Mouse (Mus musculus) ZHBTc4 (cell line): Measurements from ENCODE around the gene Rgl3.
A peak's percentile ranks its signal among the peaks of the same experiment; 100 is the strongest.

Source experiments
- DNase-seq: peaks from one replicate; pipeline ENCODE4 v3.0.0-alpha.2; 2011; ENCODE audit warnings: low read depth, low spot score

The Rgl3 gene

DNA sequence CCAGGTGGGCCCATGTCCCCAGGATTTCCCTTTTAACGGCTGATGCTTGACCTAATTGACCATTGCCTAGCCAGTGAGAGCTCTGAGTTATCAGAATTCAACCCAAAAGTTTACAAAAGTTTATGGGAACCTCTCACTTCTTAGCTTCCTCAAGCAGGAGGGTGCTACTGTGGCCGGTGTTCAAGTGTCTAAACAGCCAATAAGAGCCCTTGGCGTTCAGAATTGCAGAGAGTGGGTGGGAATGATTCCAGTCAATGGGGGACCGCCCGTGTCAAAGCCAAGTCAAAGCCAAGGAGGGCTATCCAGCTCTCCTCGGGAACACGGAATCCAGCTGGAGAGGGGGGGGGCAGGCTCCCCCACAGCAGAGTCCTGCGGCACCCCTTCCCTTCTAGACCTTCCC lies 41.1 kb downstream of the Rgl3 start:
- DNase-seq: no peak

DNA sequence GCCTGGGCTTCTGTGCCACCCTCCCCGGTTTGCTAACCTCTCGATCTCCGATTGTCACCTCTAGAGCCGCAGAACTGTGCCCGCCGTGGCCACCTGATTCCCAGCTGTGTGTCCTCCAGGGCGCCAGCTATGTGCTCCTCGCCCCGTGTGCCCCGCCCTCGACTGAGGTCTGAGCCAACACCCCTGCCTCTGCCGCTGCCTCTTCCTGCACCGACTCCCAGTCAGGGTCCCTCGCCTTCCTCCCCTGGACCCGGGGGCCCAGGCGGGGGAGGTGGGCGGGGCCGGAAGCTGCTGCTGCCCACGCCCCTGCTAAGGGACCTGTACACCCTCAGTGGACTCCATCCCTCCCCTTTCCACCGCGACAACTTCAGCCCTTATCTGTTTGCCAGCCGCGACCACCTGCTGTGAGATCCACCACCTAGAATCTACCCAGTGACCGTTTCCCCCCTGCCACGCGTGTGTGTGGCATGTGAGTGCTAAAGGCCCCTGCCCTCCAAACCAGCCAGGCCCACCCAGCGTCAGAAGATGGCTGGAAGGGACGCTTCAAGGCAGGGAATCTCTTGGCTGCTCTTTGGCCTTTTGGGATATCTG lies 41.6 kb downstream of the Rgl3 start:
- no peak for DNase-seq

DNA sequence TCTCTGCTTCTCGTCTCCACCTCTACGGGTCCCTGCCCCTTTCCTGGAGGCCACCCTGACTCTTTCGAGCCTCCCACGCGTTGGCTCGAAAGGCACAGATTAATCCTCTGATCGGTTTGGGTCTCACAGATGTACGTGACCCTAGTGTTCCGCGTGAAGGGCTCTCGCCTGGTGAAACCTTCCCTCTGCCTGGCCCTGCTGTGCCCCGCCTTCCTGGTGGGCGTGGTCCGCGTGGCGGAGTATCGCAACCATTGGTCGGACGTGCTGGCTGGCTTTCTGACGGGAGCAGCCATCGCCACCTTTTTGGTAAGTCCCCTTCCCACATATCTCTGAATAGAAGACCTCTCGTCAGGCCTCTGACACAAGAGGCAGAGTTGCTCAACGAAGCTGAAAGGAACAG lies 45.0 kb downstream of the Rgl3 start:
- peak; percentile 85 for DNase-seq

DNA sequence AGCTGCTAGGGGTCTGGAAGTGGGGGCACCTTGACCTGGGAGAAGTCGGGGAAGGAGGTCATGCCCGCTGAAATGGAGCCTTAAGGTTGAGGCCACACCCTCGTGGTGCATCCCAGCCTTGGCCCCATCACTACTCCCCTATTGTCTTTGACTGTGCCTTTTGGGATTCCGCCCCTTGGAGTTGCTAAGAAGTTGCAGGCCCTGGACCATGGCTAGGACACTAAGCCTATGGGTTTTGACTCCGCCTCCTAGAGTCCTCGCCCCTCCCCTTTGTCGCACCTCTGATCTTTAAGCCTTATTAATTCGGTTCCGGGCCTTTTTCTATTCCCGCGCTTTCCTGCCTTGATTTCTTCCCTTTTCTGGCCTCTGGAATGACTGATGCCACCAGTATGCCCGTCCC lies 45.6 kb downstream of the Rgl3 start:
- peak; percentile 72 for DNase-seq

DNA sequence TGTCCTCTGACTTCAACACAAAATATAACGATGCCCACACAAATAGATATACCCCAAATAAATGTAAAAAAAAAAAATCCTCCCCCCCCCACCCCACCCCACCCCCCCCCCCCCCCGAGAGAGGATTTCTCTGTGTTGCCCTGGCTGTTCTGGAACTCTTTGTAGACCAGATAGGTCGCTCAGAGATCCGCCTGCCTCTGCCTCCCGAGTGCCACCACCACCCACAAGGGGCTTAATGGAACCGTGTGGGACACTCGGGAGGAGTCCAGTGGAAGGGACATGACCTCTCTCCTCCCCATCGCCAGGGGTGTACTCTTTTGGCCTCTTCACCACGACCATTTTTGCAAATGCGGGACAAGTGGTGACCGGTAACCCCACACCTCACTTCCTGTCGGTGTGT lies 46.2 kb downstream of the Rgl3 start:
- no peak for DNase-seq

DNA sequence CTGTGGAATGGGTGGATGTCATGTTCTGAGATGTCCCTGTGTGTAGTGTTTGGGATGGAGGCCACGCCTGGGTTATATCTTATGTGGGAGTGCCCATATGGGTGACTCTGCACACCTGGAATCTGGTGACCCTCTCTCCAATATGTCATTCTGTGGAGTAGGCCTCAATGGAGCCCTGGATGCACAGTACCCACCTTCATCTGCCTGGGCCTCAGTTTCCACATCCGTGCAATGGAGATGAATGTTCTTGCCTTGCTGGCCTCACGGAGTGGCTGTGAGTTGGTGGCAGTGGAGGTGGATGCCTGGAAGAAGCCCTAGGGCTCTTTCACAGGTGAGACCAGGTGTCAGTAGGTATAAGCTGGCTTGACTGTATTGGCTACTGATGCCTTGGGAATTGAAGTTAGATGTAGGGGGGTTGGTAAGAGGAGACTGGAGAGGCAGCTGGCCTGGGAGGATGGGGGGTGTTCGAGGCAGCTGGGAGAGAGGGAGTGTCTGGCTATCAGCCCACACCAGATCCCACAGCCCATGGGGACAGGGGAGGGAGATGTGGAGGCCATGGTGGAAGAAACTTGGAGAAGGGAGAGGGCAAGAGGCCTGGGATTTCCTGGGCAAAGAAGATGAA lies 50.9 kb downstream of the Rgl3 start:
- DNase-seq: no peak

DNA sequence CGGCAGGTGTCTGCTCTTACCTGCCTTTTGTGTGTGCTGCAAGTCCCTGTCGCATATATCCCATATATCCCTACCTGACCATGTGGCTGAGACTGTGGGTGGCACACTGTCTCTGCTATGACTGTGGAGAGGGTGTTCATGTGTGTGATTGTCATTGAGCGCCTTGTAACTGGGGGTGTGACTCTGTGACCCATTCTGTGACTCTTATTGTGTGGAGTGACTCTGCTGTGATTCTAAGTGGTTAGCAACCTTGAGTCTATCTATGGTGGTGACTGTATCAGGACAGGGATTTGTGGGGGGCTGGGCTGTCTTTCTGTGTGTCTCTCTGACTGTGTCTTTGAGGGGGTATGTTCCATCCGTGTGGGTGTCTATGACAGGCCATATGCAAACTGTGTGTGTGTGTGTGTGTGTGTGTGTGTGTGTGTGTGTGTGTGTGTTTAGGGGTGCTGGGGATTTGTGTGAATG lies 51.5 kb downstream of the Rgl3 start:
- DNase-seq: no peak

DNA sequence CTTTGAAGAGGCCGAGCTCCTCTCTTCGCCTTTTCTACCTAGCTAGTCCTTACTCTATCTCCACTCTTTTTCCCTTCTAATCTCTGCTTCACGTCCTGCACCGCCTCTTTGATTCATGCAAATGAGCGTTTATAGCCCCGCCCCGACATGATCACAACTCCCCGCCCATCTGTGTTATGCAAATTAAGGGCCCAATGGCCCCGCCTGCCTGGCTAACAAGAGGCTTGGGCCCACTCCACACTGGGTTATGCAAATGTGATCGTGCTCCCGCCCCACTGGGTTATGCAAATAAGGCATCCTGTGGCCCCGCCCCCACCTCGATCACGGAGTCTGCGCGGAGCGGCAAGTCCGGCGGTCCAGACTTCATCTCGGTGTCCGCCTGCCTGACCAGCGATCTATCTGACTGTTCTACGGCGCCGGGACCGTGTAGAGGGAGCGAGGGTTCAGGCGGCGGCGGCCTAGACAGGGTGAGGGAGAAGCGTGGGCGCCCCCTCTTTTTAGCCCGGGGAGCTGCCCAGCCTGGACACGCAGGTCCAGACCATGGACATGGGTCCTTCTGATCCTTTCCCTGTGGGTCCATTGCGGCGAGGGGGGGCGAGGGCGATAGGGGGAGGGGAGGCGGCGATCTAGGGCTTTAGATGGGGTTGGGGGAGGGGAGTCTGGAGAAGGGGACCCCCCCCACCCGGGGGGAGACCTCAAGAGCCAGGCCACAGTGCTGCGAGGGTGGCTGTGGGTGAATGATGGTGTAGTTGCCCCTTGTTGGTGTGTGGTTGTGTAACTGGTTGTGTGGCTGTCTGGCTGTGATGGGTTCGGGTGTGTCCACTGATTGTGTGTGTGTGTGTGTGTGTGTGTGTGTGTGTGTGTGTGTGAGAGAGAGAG lies 52.3 kb downstream of the Rgl3 start, which contains the start of gene Plppr2:
Plppr2 (plus strand) TSS at position 342 of the 879 bp plus-strand sequence.
- peak; percentile 99 for DNase-seq

DNA sequence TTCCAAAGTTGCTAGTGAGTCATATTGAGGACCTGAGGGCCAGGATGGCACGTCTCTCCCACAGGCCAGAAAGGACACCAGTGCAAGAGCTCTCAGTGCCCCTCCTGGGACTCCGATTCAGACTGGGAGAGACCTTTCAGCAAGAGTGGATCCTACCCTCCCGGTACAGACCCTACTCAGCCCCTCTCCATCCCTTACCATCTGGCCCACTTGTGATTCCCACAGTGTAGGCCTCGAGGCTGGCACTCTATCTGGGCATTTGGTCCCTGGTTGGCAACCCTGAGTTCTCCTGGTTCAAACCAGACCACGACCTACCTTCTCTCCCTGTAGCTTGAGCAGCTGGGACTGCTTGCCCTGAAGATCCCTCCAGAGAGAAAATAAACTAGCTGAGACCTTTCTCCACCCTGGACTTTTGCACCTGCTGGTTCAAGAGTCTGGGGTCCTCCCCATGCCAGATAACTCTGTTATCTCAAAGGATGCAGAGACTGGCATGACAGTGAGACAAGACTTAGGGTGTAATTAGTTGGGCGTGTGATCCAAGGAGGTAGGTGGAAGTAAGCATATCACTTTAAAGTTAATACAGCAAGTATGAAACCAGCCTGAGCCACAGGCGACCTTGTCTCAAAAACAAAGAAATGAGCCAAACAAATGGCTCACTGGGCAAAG lies 53.6 kb downstream of the Rgl3 start:
- DNase-seq: no peak

DNA sequence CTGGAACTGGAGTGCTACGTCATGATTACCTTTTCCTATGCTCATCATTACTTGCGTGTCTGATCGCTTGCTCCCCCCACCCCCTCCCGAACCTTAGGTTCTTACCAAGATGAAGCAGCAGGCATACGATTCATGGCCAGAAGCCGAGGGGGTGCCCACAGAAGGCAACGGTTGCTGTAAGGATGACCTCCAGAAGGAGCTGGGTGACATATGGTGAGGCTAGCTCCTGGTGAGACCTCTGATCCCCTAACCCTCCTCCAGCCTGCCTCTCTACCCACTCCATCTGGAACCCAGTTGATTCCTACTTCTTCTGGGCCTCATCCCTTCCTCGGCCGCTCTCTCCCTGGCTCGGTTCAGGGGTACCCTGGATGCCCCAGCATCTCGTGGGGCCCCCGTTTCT lies 55.2 kb downstream of the Rgl3 start:
- DNase-seq: no peak

DNA sequence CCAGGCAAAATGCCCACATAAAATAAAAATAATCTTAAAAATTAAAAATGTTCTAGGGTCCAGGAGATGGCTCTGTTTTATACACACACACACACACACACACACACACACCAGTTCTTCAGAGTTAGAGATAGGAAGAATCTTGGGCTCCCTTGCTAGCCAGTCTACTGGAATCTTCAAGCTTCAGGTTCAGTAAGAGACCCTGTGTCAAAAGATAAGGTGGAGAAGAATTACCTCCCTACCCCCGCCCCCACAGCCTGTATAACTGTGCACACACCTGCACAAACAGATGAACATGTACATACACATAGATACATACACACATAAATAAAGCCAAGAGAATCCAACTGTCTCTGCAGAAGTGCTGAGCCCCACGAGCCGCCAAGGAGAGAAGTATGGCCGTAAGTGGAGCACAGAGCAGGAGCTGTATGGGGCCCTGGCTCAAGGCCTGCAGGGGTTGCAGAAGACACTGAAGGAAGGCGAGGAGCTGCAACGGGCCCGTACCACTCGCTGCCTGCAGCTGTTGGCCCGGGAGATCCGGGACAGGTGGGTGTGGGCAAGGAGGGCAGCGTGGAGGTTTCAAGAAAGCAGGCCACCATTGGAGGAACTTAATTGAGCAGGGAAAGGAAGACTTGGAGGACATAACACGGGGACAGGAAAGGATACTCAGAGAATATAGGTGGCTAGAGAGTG lies 56.7 kb downstream of the Rgl3 start:
- no peak for DNase-seq

DNA sequence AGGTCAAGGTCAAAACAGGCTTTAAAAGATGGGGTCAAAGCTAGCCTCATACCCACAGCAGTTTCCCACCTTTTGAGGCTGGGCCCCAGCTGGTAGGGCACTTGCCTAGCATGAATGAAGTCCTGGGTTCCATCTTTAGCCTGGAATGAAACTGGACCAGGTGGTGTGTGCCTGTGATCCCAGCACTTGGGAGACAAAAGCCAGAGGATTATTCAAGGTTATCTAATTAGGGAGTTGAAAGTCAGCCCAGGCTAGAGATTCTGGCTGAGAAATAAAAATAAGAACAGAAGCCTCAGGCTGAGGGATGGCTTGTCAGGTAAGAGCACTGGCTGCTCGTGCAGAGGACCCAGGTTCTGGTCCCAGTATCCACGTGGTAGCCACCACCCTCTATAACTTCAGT lies 57.2 kb downstream of the Rgl3 start:
- DNase-seq: no peak

DNA sequence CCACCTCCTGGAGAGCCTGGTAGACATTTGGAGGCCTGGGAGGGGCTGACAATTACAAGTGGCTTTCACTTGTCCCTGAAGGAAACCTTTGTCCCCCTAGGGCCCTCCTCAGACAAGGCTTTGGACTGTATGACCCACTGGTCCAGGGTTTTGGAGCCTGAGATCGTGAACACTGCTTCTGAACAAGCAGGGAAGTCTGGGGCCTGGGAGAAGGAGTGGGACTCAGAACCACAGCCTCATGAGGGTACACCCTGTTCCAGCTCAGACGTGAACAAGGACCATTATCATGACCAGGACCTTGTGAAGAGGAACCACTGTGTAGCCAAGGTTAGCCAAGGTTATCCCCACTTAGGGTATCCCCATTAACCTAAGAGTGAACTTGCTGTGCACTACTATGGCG lies 60.0 kb downstream of the Rgl3 start:
- no peak for DNase-seq

DNA sequence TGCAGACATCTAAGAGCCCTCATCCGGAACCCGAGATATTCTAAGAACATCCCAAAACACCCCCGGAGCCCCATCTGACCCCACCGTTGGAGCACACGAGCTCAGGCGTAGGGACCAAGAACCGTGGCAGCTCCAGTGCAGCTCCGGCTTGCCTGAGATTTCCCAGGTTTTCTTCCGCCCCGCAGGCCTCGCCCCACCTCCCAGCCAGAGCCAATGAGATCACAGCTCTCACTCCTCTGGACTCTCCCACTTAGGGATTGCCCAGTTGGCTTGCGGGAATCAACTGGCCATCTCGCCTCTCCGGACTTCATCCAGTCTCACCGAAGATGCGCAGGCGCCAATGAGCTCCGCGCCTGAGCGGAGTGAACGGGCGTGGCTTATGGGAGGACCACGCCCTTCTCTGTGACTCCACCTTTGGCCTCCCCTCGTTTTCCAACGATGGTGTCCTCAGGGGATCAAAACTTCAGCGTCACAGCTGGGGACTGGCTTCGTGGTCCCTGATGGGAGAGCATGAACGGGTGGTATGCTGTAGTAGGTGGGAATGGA lies 62.0 kb downstream of the Rgl3 start, which contains the start of the genes Ccdc159 and Tmem205:
Ccdc159 (plus strand) TSS at position 264 of the 546 bp plus-strand sequence.
Tmem205 (minus strand) TSS at position 349 of the 546 bp plus-strand sequence.
- DNase-seq: peak; percentile 99

DNA sequence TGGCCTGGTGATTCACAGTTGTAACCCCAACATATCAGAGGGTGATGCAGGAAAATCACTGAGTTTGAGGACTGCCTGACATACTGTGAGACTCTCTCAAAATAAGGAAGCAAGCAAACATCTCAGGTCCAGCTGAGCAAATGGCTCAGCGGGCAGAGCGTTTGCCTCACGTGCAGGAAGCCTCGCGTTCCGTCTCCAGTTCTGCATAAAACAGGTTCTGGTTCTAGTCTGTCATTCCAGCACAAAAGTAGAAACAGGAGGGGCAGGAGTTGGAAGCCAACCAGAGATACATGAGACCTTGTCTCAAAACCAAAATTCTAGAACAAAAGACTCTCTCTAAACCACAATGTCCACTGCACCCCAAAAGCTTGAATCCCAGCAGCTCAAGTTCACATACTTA lies 62.5 kb downstream of the Rgl3 start:
- DNase-seq: no peak

DNA sequence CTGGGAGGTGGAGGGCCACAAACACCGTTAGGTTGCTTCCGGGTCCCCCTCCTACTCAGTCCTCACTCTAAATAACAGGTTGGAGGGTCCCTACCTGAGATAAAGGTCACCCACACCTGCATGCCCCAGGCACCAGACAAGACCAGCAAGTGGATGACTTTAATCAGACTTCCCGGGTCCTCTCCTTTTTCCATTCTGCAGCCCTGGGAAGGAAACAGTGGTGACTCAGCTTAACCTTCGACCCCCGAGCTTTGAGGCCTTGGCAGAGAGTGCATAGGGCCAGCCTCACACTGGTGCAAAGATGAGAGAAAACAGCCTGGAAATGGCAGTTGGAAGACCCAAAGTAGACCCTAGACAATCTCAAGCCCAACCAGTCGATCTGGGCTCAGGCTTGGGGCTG lies 63.1 kb downstream of the Rgl3 start:
- no peak for DNase-seq

DNA sequence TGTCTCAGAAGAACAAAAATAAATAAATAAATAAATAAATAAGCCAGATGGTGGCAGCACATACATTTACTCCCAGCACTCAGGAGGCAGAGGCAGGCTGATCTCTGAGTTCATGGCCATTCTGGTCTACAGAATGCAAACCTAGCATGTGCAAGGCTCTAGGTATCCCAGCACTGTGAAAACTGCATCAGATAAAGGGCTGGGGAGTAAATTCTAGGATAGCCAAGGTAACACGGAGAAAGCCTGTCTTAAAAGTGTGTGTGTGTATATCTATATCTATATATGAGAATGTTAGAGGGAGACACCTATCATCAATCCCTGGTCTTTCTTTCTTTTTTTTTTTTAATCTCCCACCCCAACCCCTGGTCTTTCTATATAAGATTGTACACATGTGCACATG lies 63.7 kb downstream of the Rgl3 start:
- DNase-seq: no peak

DNA sequence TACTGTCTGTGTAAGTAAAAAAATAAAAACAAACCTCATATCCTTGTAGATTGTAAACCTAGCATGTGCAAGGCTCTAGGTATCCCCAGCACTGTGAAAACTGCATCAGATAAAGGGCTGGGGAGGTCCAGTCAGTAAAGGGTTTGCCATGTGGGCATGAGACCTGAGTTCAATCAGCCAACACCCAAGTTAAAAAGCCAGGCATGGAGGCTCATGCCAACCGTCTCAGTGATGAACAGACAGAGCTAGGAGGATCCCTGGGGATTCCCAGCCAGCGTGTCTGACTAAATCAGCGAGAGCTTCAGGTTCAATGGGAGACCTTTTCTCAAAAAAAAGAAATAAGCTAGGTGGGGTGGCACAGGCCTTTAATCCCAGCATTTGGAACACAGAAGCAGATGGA lies 64.2 kb downstream of the Rgl3 start:
- no peak for DNase-seq

DNA sequence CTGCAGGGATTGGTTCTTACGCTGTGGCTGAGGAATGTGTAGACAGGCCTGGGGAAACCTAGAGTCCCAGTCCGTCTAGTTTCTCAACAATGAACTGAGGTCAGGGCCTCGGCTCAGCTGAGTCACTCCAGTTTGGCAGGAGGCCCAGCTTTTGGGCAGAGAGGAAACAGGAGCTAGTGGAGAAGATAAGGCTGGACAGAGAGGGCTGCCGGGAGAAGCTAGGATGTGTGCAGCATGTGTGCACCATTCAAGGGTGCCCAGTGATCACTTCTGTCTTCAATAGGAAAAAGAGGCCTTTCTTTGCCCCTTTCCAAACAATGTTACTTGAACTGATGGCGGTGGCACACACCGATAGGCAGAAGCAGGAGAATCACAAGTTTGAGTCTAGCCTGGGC lies 65.2 kb downstream of the Rgl3 start:
- peak; percentile 60 for DNase-seq

DNA sequence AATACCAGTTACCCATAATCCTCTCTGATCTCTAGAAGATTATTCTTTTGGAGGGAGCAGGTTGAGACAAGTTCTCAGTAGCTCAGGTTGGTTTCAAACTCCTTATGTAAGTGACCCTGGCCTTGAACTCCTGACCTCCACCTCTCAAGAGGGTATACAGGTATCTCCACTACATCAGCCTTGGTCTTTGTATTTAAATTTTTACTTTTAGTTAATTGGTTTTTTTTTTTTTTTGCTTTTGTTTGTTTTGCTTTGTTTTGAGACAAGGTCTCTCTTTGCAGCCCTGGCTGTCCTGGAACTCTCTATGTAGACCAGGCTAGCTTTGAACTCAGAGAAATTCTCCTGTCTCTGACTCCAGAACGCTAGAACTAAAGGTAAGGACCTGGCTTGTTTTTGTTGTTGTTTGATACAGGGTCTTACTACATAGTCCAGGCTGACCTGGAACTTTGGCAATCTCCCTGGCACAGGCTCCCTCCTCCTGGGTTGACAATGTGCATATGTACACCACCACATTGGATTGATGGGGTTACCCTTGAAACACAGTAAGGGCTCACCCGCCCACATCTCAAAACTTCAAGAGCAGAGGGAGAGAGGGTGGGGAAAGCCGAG lies 65.7 kb downstream of the Rgl3 start:
- no peak for DNase-seq

DNA sequence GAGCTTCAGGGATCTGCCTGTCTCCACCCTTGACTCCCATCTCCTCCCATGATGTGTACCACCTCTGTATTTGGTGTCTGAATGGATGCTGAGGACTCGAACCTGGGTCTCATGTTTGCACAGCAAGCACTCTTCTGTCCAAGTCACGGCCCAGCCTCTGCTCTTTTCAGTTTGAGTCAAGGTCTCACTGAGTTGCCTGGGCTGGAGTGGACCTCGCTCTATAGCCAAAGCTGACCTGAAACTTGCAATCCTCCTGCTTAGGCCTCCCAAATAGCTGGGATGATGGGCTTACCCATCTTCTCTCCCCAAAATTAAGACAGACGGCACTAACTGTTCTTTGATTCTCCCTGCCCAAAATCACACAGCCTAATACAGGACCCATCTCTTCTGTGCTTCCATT lies 66.2 kb downstream of the Rgl3 start:
- DNase-seq: no peak
